Mouse (Mus musculus) lung, postnatal 0 days (tissue): ENCODE data around the gene Gclm. TPM values are rescaled to one million over a fixed set of nuclear protein-coding genes. Genes with fewer than 3 reads are reported as not detected.

Experiments
- ATAC-seq: fragments of 200-750 bp; cut with Nextera tagmentation; 2 replicates; pipeline ENCODE4 v1.8.0; 2017; ENCODE audit warnings: moderate library complexity
- DNase-seq: peaks from one replicate; pipeline ENCODE4 v3.0.0-alpha.2; 2016; ENCODE audit warnings: low spot score
- H3K27ac ChIP-seq: fragments of 300-500 bp; sonication (generic); 2 replicates; pipeline ENCODE4 v1.5.1; 2014; ENCODE audit warnings: antibody characterized with exemption, mild to moderate bottlenecking, low read length, mixed read lengths
- H3K27me3 ChIP-seq: fragments of 300-500 bp; sonication (generic); replicated peaks from 2 replicates; pipeline ENCODE4 v1.6.1; 2014; ENCODE audit warnings: low read length, mixed read lengths; ENCODE audit not compliant: insufficient read depth
- H3K36me3 ChIP-seq: fragments of 300-500 bp; sonication (generic); 2 replicates; pipeline ENCODE4 v1.6.1; 2014; ENCODE audit warnings: low read length, mixed read lengths; ENCODE audit not compliant: insufficient read depth
- H3K4me1 ChIP-seq: fragments of 300-500 bp; sonication (generic); 2 replicates; pipeline ENCODE4 v1.6.1; 2014; ENCODE audit warnings: antibody characterized with exemption, low read depth, low read length, mixed read lengths; ENCODE audit not compliant: insufficient read depth
- H3K4me2 ChIP-seq: fragments of 300-500 bp; sonication (generic); replicated peaks from 2 replicates; pipeline ENCODE4 v1.6.1; 2014; ENCODE audit warnings: low read depth, mild to moderate bottlenecking, low read length, moderate library complexity, mixed read lengths
- H3K4me3 ChIP-seq: fragments of 300-500 bp; sonication (generic); 2 replicates; pipeline ENCODE4 v1.5.1; 2014; ENCODE audit warnings: low read depth, low read length
- H3K9ac ChIP-seq: fragments of 300-500 bp; sonication (generic); replicated peaks from 2 replicates; pipeline ENCODE4 v1.6.1; 2014; ENCODE audit warnings: low read depth, mild to moderate bottlenecking
- H3K9me3 ChIP-seq: fragments of 300-500 bp; sonication (generic); 2 replicates; pipeline ENCODE4 v1.6.1; 2016; ENCODE audit warnings: low read length, mixed read lengths
- CTCF ChIP-seq: IDR thresholded peaks from 2 replicates; pipeline ENCODE4 v1.5.1; 2016; ENCODE audit warnings: antibody characterized with exemption, mild to moderate bottlenecking
- EP300 ChIP-seq: IDR thresholded peaks from 2 replicates; pipeline ENCODE4 v1.6.1; 2016; ENCODE audit warnings: antibody characterized with exemption, mild to moderate bottlenecking, control low read depth
- WGBS: fragments of 180-500 bp; shearing (Covaris S2); extraction: QIAGEN DNeasy Blood & Tissue Kit; methylation state at CpG from one replicate; pipeline ENCODE4 v1.1.7; 2014; 5-methylcytosine and 5-hydroxymethylcytosine counted together
- polyA plus RNA-seq: library from polyadenylated mRNA; unstranded; fragments of >200 nt; fragmentation: Nextera tagmentation; extraction: Ambion mirVana; gene quantifications from 2 replicates; pipeline ENCODE4 v1.2.1, GENCODE M21; 2015

Gclm gene
- polyA plus RNA-seq, 1 experiment from 2014 or later, result 102 TPM

DNA sequence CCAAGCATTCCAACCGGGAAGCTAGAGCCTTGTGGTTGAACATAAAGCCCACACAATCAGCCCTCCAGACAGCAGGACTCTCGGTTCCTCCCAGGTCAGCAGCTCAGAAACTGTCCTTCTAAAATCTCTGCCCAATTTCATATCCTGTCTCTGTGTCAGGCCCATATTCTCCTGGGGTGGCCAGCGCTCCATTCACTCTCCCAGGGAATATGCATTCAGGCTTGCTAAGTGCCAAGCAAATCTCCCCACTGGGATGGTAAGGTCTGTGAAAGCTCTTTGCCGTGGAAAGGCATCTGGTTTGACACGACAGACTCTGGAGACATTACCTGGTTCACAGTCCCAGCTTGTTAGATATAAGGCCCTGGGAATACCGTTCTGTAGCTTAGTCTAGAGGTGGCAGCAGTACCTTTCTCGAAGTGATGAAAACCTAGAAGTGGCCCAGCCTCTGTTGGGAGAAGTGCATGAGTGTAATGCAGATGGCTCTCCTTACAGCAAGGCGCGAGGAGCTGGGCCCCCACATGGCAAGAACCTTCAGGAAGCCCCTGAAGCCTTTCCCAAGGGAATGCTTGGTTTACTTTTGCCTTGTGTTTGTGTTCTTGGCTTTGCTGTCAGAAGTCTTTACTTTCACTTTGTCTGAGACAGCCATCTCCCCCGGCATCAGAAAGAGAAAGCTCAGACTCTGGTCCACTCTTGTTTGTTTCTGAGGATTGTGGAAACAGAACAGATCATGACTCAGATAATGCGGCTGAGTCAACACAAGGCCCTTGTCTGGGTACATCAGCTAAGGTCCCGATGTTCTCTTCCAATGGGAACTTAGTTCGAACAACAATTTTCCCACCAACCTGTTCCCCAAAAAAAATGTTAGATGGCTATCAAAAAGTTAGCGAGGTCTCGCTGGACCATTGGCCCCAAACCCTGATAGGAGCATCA, 36.8 kb upstream of the Gclm start:
- no peak for ATAC-seq
- no peaks in the 10 kb centered on the region for H3K9me3 ChIP-seq
- H3K9ac ChIP-seq, result peak overlapping the region; percentile 29; the same call in 1 of the 2 replicates
- DNase-seq, result peak; percentile 24
- peak overlapping the region; percentile 30 for H3K4me2 ChIP-seq
- no peak overlapping the region; the same call in 1 of the 2 replicates for H3K27ac ChIP-seq
- 0 out of 2 replicates have a peak, but pooled peaks cover 4% of the 10 kb centered on the region for H3K4me1 ChIP-seq
- no peaks in the 10 kb centered on the region for H3K27me3 ChIP-seq
- TF ChIP-seq EP300, result no peak
- no peak for TF ChIP-seq CTCF
- no peaks in the 10 kb centered on the region for H3K36me3 ChIP-seq
- H3K4me3 ChIP-seq, result no peak overlapping the region
- WGBS, result 66% methylated on average over 15 of the region's 15 CpGs

DNA sequence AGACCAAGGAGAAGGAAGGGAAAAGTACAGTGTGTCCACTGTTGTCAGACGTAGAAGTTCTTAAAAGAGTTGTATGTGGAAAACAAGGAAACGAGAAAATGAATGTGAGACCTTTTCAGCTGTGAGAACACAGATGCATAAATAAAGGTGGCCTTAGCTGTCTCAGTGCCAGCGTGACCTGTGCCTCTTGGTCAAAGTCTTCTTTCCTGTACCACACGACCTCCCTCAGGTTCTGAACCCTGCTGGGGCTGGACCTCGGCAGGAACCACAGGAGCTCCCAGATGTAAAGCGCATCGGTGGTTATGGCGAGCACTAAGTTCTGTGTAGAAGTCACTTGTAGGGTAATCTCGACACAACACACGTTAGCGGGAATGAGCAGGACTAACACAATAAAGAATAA, 35.8 kb upstream of the Gclm start:
- ATAC-seq (no peak), DNase-seq (no peak)
- TF ChIP-seq EP300 (no peak), CTCF (no peak)
- H3K27me3 ChIP-seq, result no peaks in the 10 kb centered on the region
- no peak overlapping the region for H3K27ac ChIP-seq
- no peaks in the 10 kb centered on the region for H3K9me3 ChIP-seq
- H3K4me3 ChIP-seq, result no peak overlapping the region
- no peaks in the 10 kb centered on the region for H3K36me3 ChIP-seq
- H3K4me2 ChIP-seq, result no peak overlapping the region
- 82% methylated on average over 11 of the region's 11 CpGs for WGBS
- H3K9ac ChIP-seq, result no peak overlapping the region
- H3K4me1 ChIP-seq, result 0 out of 2 replicates have a peak, but pooled peaks cover 4% of the 10 kb centered on the region

DNA sequence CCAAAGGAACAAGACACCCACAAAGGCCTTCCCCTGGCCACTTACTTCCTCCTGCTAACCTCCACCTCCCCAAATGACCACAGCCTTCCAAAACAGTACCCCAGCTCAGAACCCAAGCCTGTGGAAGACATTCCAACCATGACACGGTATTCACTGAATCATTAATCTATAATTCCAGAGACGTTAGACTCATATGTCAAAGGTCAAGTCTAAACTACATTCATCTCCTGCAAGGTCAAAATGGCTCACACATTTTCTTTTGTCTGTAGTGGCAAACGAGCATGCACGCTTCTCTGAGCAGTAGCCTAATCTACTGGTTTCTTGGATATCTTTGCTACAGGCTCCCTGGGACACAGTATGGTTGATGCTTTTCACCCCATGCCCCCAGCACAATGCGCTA, 34.9 kb upstream of the Gclm start:
- WGBS, result 47% methylated on average over 5 of the region's 5 CpGs
- DNase-seq (no peak), ATAC-seq (no peak)
- no peaks in the 10 kb centered on the region for H3K27me3 ChIP-seq
- H3K9ac ChIP-seq, result no peak overlapping the region
- no peak overlapping the region for H3K27ac ChIP-seq
- H3K4me3 ChIP-seq, result no peak overlapping the region
- TF ChIP-seq CTCF, result no peak
- TF ChIP-seq EP300, result no peak
- no peaks in the 10 kb centered on the region for H3K36me3 ChIP-seq
- no peak overlapping the region for H3K4me2 ChIP-seq
- H3K4me1 ChIP-seq, result 0 out of 2 replicates have a peak, but pooled peaks cover 4% of the 10 kb centered on the region
- no peaks in the 10 kb centered on the region for H3K9me3 ChIP-seq

DNA sequence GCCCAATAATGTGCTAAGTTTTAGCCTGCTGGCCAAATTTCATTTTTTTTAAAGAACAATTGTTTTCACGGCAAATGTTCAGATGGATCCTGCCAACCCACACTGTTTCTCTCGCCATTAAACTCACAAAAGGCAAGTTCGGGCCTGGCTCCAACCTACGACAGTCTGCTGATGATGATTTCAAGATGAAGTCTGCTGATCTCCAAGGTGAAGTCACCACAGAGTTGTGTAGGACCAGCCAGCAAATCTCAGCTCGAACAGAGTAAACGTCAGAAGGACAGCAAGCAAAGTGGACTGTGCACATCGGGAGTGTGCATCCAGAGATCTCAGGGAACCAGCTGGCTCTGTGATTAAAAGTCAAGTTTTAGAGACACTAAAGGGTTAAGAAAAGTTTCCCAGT, 34.5 kb upstream of the Gclm start:
- H3K27ac ChIP-seq, result no peak overlapping the region
- DNase-seq, result no peak
- no peak for ATAC-seq
- 62% methylated on average over 7 of the region's 7 CpGs for WGBS
- H3K36me3 ChIP-seq, result no peaks in the 10 kb centered on the region
- no peaks in the 10 kb centered on the region for H3K27me3 ChIP-seq
- TF ChIP-seq EP300 (no peak), CTCF (no peak)
- H3K4me1 ChIP-seq, result 0 out of 2 replicates have a peak, but pooled peaks cover 4% of the 10 kb centered on the region
- no peak overlapping the region for H3K4me3 ChIP-seq
- H3K9ac ChIP-seq, result no peak overlapping the region
- H3K4me2 ChIP-seq, result no peak overlapping the region
- no peaks in the 10 kb centered on the region for H3K9me3 ChIP-seq

DNA sequence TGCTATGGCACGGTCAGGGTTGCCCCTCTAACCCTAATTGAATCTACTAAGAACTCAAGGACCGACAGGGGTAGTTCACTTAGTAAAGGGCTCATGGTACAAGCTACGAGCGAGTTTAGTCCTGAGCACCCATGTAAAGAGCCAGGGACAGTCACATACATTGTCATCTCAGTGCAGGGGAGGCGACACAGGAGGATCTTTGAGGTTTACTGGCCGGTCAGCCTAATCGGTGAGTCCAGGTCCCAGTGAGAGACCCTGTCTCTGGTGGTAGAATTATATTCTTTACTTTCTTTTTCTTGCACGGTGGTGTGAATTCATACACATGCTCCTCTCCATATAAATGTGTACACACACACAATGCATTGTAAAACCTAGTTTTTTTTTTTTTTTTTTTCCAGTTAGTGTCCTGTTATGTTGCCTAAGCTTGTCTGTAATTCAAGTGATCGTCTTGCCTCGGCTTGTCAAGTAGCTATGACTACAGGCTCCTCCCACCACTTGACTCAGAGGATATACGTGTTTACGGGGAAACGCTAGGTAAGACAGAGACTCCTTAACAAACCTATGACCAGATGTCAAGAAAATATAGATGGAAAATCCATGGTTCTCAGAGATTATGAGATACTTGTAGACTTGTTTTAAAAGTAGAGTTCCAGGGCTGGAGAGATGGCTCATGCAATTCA, 33.8 kb upstream of the Gclm start:
- DNase-seq (no peak), ATAC-seq (no peak)
- WGBS, result 55% methylated on average over 13 of the region's 13 CpGs
- H3K36me3 ChIP-seq, result no peaks in the 10 kb centered on the region
- H3K9ac ChIP-seq, result no peak overlapping the region
- no peaks in the 10 kb centered on the region for H3K27me3 ChIP-seq
- no peaks in the 10 kb centered on the region for H3K9me3 ChIP-seq
- no peak overlapping the region for H3K4me3 ChIP-seq
- 0 out of 2 replicates have a peak, but pooled peaks cover 4% of the 10 kb centered on the region for H3K4me1 ChIP-seq
- no peak for TF ChIP-seq EP300
- TF ChIP-seq CTCF, result no peak
- no peak overlapping the region for H3K4me2 ChIP-seq
- no peak overlapping the region for H3K27ac ChIP-seq
